Mouse (Mus musculus) WW6 (cell line): ENCODE measurements around the gene Chrna7.

ENCODE experiments used
- DNase-seq: peaks from one replicate; pipeline ENCODE4 v3.0.0-alpha.2; 2013; ENCODE audit warnings: low read depth, low spot score

The Chrna7 gene

GRCm38 (mm10) chr7:63212084-63212723, at the start of gene Chrna7:
Chrna7 (minus strand) TSS chr7:63212569.
- DNase-seq, result peak; percentile 54

- no peak for DNase-seq
Observed at GRCm38 (mm10) chr7:63249404-63249803, 37.0 kb upstream of the Chrna7 start.

- DNase-seq, result no peak
Observed at GRCm38 (mm10) chr7:63237852-63238516, 25.6 kb upstream of the Chrna7 start.

- DNase-seq, result no peak
Observed at GRCm38 (mm10) chr7:63225066-63225780, 12.9 kb upstream of the Chrna7 start.

- DNase-seq, result no peak
Observed at GRCm38 (mm10) chr7:63211641-63212083, 707 bp downstream of the Chrna7 start.

- DNase-seq, result no peak
Observed at GRCm38 (mm10) chr7:63209501-63209900, 2.9 kb downstream of the Chrna7 start.

GRCm38 (mm10) chr7:63207137-63207536, 5.2 kb downstream of the Chrna7 start:
- DNase-seq, result no peak

- DNase-seq, result no peak
Observed at GRCm38 (mm10) chr7:63195560-63195959, 16.8 kb downstream of the Chrna7 start.

GRCm38 (mm10) chr7:63189647-63190534, 22.5 kb downstream of the Chrna7 start:
- DNase-seq, result no peak

- no peak for DNase-seq
Observed at GRCm38 (mm10) chr7:63170063-63170787, 42.1 kb downstream of the Chrna7 start.

GRCm38 (mm10) chr7:63164617-63165016, 47.8 kb downstream of the Chrna7 start:
- no peak for DNase-seq

- DNase-seq, result no peak
Observed at GRCm38 (mm10) chr7:63162272-63162864, 50.0 kb downstream of the Chrna7 start.

- no peak for DNase-seq
Observed at GRCm38 (mm10) chr7:63153239-63153638, 59.1 kb downstream of the Chrna7 start.

GRCm38 (mm10) chr7:63148740-63149139, 63.6 kb downstream of the Chrna7 start:
- no peak for DNase-seq

- DNase-seq, result no peak
Observed at GRCm38 (mm10) chr7:63148321-63148720, 64.0 kb downstream of the Chrna7 start.

GRCm38 (mm10) chr7:63122547-63122946, 89.8 kb downstream of the Chrna7 start:
- DNase-seq, result no peak

- DNase-seq, result no peak
Observed at GRCm38 (mm10) chr7:63113671-63114070, 98.7 kb downstream of the Chrna7 start.

GRCm38 (mm10) chr7:63113252-63113651, 99.1 kb downstream of the Chrna7 start:
- DNase-seq, result no peak

GRCm38 (mm10) chr7:63109348-63109747, 103.0 kb downstream of the Chrna7 start:
- no peak for DNase-seq

- no peak for DNase-seq
Observed at GRCm38 (mm10) chr7:63085954-63086353, 126.4 kb downstream of the Chrna7 start.
